Mouse (Mus musculus) heart, adult 2 months (tissue): ENCODE data around the gene Tmem91. TPM values are rescaled to one million over a fixed set of nuclear protein-coding genes. Genes with fewer than 3 reads are reported as not detected.
A peak's percentile ranks its signal among the peaks of the same experiment; 100 is the strongest.

Source experiments
- DNase-seq, 2 experiments: peaks; one replicate each; pipeline ENCODE4 v3.0.0; 2021
- H3K27ac ChIP-seq: fragments of 200-600 bp; 2 replicates; pipeline ENCODE4 v1.8.1; 2022
- H3K27me3 ChIP-seq: fragments of 200-500 bp; 2 replicates; pipeline ENCODE4 v1.6.1; 2012; ENCODE audit warnings: mild to moderate bottlenecking, low read length, inconsistent platforms, mixed read lengths; ENCODE audit not compliant: control insufficient read depth, insufficient read depth
- H3K36me3 ChIP-seq: fragments of 200-500 bp; 2 replicates; pipeline ENCODE4 v1.6.1; 2012; ENCODE audit warnings: low read length, inconsistent platforms; ENCODE audit not compliant: control insufficient read depth, insufficient read depth
- H3K4me1 ChIP-seq: fragments of 200-500 bp; 2 replicates; pipeline ENCODE4 v1.6.1; 2011; ENCODE audit warnings: low read length; ENCODE audit not compliant: control insufficient read depth, insufficient read depth
- H3K4me3 ChIP-seq: fragments of 200-600 bp; 2 replicates; pipeline ENCODE4 v1.8.1; 2022
- H3K79me2 ChIP-seq: fragments of 200-500 bp; replicated peaks from 2 replicates; pipeline ENCODE4 v1.6.1; 2012; ENCODE audit warnings: mild to moderate bottlenecking, inconsistent platforms, low read length, moderate library complexity, mixed read lengths; ENCODE audit not compliant: control insufficient read depth, insufficient read depth
- H3K9ac ChIP-seq: fragments of 200-500 bp; 2 replicates; pipeline ENCODE4 v1.6.1; 2012; ENCODE audit warnings: low read depth, mild to moderate bottlenecking, control low read depth, inconsistent platforms, low read length, mixed read lengths
- CTCF ChIP-seq: fragments of 200-600 bp; IDR thresholded peaks from 2 replicates; pipeline ENCODE4 v1.8.1; 2022; ENCODE audit warnings: antibody characterized with exemption, mild to moderate bottlenecking, moderate library complexity
- EP300 ChIP-seq: fragments of 200-500 bp; IDR thresholded peaks from 2 replicates; pipeline ENCODE4 v1.6.1; 2011; ENCODE audit warnings: low read depth, low read length, control low read depth; ENCODE audit not compliant: insufficient read depth
- POLR2A ChIP-seq: fragments of 200-500 bp; IDR thresholded peaks from 2 replicates; pipeline ENCODE4 v1.6.1; 2011; ENCODE audit warnings: mild to moderate bottlenecking, low read depth, low read length, control low read depth; ENCODE audit not compliant: insufficient read depth
- WGBS: fragments of 180-500 bp; shearing (Covaris S2); methylation state at CpG from one replicate; pipeline ENCODE4 v1.1.7; 2018; 5-methylcytosine and 5-hydroxymethylcytosine counted together
- intact Hi-C: fragments of 180-260 bp; cut with DNase I; formaldehyde crosslinking; loops from one replicate; pipeline ENCODE4 v1.15.1; 2025
- polyA plus RNA-seq: library from polyadenylated mRNA; depleted of rRNA; stranded (reverse); fragments of >200 nt; gene quantifications from 2 replicates; pipeline ENCODE4 v1.2.3, GENCODE M21; 2012; rRNA removed
- total RNA-seq, 2 experiments: library from RNA; stranded (reverse); gene quantifications; 2 replicates each; pipeline ENCODE4 v1.2.3; 2021

The Tmem91 gene
- total and polyA plus RNA-seq, 3 experiments: not detected

DNA sequence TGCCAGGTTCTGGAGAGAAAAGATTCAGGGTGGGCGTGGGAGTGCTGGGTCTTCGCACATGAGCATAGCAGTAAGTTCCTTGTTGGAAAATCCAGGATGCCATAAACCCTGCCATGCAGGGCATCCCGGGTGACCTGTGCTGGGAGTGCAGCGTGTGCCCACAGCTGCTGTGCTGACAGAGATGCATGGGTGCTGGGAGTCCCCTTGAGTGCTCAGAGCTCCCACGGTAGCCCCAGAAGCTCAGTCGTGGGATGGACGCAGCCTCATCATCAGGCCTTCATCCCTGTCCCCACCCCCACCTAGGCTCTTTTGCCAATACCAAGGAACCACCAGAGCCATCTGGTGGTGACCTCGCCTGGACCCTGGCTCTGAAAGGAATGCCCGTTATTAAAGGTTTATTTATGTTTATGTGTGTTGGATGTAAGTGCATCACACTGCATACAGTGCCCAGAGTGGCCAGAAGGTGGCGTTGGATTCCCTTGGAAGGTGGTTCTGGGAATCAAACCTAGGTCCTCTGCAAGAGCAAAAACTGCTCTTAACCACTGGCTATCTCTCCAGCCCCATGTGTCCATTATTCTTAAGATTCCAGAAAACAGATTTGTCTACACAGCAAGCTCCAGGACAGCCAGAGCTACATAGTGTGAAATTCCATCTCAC, 49.2 kb downstream of the Tmem91 start:
- Histone ChIP-seq H3K36me3 (no peaks in the 10 kb centered on the region), H3K4me1 (peaks cover 6% of the 10 kb centered on the region), H3K79me2 (no peaks in the 10 kb centered on the region), H3K27ac (peak overlapping the region; percentile 81), H3K4me3 (no peak overlapping the region), H3K9ac (no peak overlapping the region), H3K27me3 (no peaks in the 10 kb centered on the region)
- DNase-seq: peak in 1 of 2 experiments; percentile 50
- intact Hi-C loops: loop anchor here (2.0 kb wide), 1 partner anchor 33 kb away; the partner anchor contains the start of genes Bckdha and Exosc5
- TF ChIP-seq CTCF (peak; percentile 64), EP300 (no peak), POLR2A (no peak)
- 75% methylated on average over 10 of the region's 10 CpGs for WGBS

DNA sequence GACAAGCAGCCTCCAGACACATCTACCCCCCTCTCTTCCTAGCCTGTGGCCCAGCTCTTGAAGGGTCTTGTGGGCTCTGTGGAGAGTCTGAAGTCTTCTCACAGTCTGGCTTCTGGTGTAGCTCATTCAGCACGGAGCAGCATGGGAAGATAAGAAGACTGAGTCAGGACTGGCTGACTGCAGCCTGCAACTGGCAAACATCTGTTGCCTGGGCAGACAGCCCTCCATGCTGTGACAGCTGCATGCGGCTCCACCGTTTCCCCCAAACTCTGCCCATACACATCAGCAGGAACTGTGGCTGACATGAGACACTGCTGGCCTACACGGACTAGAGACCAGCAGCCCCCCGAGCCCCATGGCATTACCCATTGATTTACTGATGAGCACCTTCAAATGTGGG, 50.1 kb downstream of the Tmem91 start:
- intact Hi-C loops: no loop called here
- TF ChIP-seq POLR2A (0 out of 2 replicates have a peak, but pooled peaks have one; percentile 20), CTCF (no peak), EP300 (0 out of 2 replicates have a peak, but pooled peaks have one; percentile 67)
- no peak overlapping the region for H3K4me3 ChIP-seq
- H3K4me1 ChIP-seq: peaks cover 6% of the 10 kb centered on the region
- no peaks in the 10 kb centered on the region for H3K27me3 ChIP-seq
- H3K27ac ChIP-seq: no peak overlapping the region
- H3K36me3 ChIP-seq: no peaks in the 10 kb centered on the region
- H3K9ac ChIP-seq: no peak overlapping the region
- WGBS: 41% methylated on average over 5 of the region's 5 CpGs
- no peaks in the 10 kb centered on the region for H3K79me2 ChIP-seq
- DNase-seq: peak; percentile 74

DNA sequence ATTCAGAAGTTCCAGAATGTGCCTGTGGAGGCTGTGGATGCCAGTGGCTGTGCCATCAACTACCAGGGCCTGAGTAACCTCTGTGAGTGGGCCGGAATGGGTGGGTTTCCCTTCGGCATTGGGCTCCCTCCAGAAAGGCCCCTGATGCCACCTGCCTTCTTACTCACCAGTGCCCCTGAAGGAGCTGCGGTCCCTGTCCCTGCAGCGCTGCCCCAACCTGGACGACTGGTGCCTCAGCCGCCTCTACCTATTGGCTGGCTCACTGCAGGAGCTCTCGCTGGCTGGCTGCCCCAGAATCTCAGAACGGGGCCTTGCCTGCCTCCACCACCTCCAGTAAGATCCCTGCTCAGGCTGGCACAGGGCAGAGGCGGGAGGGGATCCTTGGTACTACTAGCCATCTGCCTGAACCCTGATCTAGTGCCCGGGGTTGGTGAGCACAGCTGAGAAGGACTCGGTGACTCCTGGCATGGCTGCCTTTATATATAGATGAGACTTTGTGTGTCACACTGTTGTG, 51.1 kb downstream of the Tmem91 start:
- H3K27ac ChIP-seq: no peak overlapping the region
- peaks cover 6% of the 10 kb centered on the region for H3K4me1 ChIP-seq
- WGBS: 87% methylated on average over 11 of the region's 11 CpGs
- H3K9ac ChIP-seq: no peak overlapping the region
- no peaks in the 10 kb centered on the region for H3K27me3 ChIP-seq
- no peak for DNase-seq
- TF ChIP-seq EP300 (no peak), CTCF (no peak), POLR2A (no peak)
- H3K36me3 ChIP-seq: no peaks in the 10 kb centered on the region
- no peak overlapping the region for H3K4me3 ChIP-seq
- intact Hi-C loops: no loop called here
- H3K79me2 ChIP-seq: no peaks in the 10 kb centered on the region

DNA sequence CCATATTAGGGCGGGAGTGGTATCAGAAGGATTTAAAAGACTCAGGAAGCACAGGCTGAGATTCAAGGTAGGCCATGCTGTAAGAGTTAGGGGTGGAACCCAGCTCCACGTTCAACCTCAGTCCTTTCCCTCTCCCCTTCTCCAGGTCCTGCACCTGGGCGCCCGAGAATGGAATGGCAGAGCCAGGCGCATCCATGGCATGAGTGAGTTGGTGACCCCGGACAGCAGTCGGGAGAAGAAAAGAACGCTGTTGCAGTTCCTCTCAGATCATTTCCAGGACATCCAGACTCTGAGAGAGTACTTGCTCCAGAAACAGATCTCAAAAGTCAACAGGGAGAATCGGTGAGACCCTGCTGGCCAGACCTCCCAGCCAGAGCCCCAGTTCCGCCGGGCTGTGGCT, 54.2 kb downstream of the Tmem91 start:
- Histone ChIP-seq H3K27ac (no peak overlapping the region), H3K4me1 (peaks cover 1% of the 10 kb centered on the region; the same call in 1 of the 2 replicates), H3K36me3 (no peaks in the 10 kb centered on the region), H3K27me3 (no peaks in the 10 kb centered on the region), H3K9ac (no peak overlapping the region), H3K79me2 (no peaks in the 10 kb centered on the region), H3K4me3 (no peak overlapping the region)
- intact Hi-C loops: no loop called here
- 88% methylated on average over 11 of the region's 11 CpGs for WGBS
- TF ChIP-seq CTCF: no peak
- TF ChIP-seq EP300: no peak
- no peak for TF ChIP-seq POLR2A
- peak in 1 of 2 experiments; percentile 19 for DNase-seq

DNA sequence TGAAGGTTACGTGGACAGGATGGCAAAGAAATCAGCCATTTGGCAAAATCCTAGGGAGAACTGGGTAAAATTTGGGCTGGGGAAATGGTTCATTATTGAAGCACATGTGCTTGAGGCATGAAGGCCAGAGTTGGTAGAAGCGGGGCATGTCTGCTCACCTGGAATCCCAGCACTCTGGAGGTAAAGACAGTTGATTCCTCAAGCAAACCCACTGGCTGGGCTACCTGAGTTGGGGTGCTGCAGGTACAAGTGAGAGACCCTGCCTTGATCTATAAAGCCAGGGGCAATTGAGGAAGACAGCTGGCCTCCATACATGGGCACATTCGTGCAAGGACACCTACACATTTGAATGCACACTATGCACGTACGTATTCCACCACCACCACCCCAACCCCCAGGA, 54.9 kb downstream of the Tmem91 start:
- Histone ChIP-seq H3K4me3 (peak overlapping the region; percentile 72), H3K27me3 (no peaks in the 10 kb centered on the region), H3K36me3 (no peaks in the 10 kb centered on the region), H3K4me1 (peaks cover 1% of the 10 kb centered on the region; the same call in 1 of the 2 replicates), H3K79me2 (no peaks in the 10 kb centered on the region), H3K9ac (no peak overlapping the region), H3K27ac (peak overlapping the region; percentile 96; the same call in 1 of the 2 replicates)
- TF ChIP-seq EP300 (no peak), CTCF (no peak), POLR2A (no peak)
- 95% methylated on average over 5 of the region's 5 CpGs for WGBS
- DNase-seq: peak in 1 of 2 experiments; percentile 17
- intact Hi-C loops: no loop called here

DNA sequence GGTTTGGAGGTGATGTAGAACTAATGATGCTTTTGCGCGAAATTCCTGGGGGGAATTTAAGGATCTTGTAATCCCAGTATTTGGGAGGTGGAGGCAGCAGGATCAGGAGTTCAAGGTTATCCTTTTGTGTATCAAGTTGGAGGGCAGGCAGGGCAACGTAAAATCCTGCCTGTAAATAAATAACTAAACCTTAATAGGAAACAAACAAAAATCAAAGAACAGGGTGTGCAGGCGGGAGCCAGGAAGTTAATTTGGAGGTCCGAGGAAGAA, 55.3 kb downstream of the Tmem91 start:
- 32% methylated on average over 5 of the region's 5 CpGs for WGBS
- H3K27ac ChIP-seq: peak overlapping the region; percentile 96
- peaks cover 1% of the 10 kb centered on the region; the same call in 1 of the 2 replicates for H3K4me1 ChIP-seq
- H3K4me3 ChIP-seq: peak overlapping the region; percentile 72
- intact Hi-C loops: loop anchor here (2.0 to 5.0 kb wide), 2 partner anchors 37 to 397 kb away; partner anchors contain the start of genes Dedd2 and Zfp526
- no peak for DNase-seq
- H3K79me2 ChIP-seq: no peaks in the 10 kb centered on the region
- TF ChIP-seq POLR2A: no peak
- no peak for TF ChIP-seq EP300
- no peak for TF ChIP-seq CTCF
- no peaks in the 10 kb centered on the region for H3K36me3 ChIP-seq
- peak overlapping the region; percentile 41 for H3K9ac ChIP-seq
- H3K27me3 ChIP-seq: no peaks in the 10 kb centered on the region

Other genes with a start within 250 kb of the Tmem91 start
- gene Ceacam1, start 197.6 kb downstream of the Tmem91 start, total RNA-seq: 10 to 100 TPM; 13.5 to 14.6 TPM
- gene Ceacam1, start 197.6 kb downstream of the Tmem91 start, polyA plus RNA-seq: 9.8 and 17.3 TPM in 2 replicates
- 1 to 10 TPM; 2.6 to 3.3 TPM for gene Ceacam2, start 135.3 kb downstream of the Tmem91 start, total RNA-seq
- 0.06 and 0.10 TPM in 2 replicates for gene Ceacam2, start 135.3 kb downstream of the Tmem91 start, polyA plus RNA-seq
- under 1 TPM in 1 of 2 experiments, not detected in 1; 0.47 TPM for gene Erich4, start 59.3 kb downstream of the Tmem91 start, total RNA-seq
- gene Erich4, start 59.3 kb downstream of the Tmem91 start, polyA plus RNA-seq: not detected in 2 replicates
- 10 to 100 TPM; 52.2 to 61.8 TPM for gene Dmac2, start 55.8 kb downstream of the Tmem91 start, total RNA-seq
- 83.8 and 85.2 TPM in 2 replicates for gene Dmac2, start 55.8 kb downstream of the Tmem91 start, polyA plus RNA-seq
- 1 to 10 TPM; 2.3 to 3.8 TPM for gene B3gnt8, start 48.5 kb downstream of the Tmem91 start, total RNA-seq
- 4.7 and 6.4 TPM in 2 replicates for gene B3gnt8, start 48.5 kb downstream of the Tmem91 start, polyA plus RNA-seq
- 100 to 1,000 TPM; 225 to 312 TPM for gene Bckdha, start 16.2 kb downstream of the Tmem91 start, total RNA-seq
- 490 and 545 TPM in 2 replicates for gene Bckdha, start 16.2 kb downstream of the Tmem91 start, polyA plus RNA-seq
- 10 to 100 TPM; 16.6 to 20.5 TPM for gene Exosc5, start 16.0 kb downstream of the Tmem91 start, total RNA-seq
- 21.0 and 23.5 TPM in 2 replicates for gene Exosc5, start 16.0 kb downstream of the Tmem91 start, polyA plus RNA-seq
- gene B9d2, start 5.6 kb upstream of the Tmem91 start, total RNA-seq: 10 to 100 TPM in 1 of 2 experiments, 1 to 10 TPM in 1; 7.9 to 10.2 TPM
- 31.5 and 32.2 TPM in 2 replicates for gene B9d2, start 5.6 kb upstream of the Tmem91 start, polyA plus RNA-seq
- gene Tgfb1, start 11.8 kb upstream of the Tmem91 start, total RNA-seq: 10 to 100 TPM; 21.5 to 22.5 TPM
- 16.3 and 24.7 TPM in 2 replicates for gene Tgfb1, start 11.8 kb upstream of the Tmem91 start, polyA plus RNA-seq
- 10 to 100 TPM; 51.8 to 59.3 TPM for gene Ccdc97, start 43.9 kb upstream of the Tmem91 start, total RNA-seq
- 62.9 and 72.6 TPM in 2 replicates for gene Ccdc97, start 43.9 kb upstream of the Tmem91 start, polyA plus RNA-seq
- 10 to 100 TPM; 71.0 to 76.2 TPM for gene Hnrnpul1, start 79.6 kb upstream of the Tmem91 start, total RNA-seq
- 24.5 and 29.4 TPM in 2 replicates for gene Hnrnpul1, start 79.6 kb upstream of the Tmem91 start, polyA plus RNA-seq
- 10 to 100 TPM; 75.0 to 82.4 TPM for gene Axl, start 113.5 kb upstream of the Tmem91 start, total RNA-seq
- gene Axl, start 113.5 kb upstream of the Tmem91 start, polyA plus RNA-seq: 51.8 and 73.7 TPM in 2 replicates
- gene Cyp2s1, start 141.7 kb upstream of the Tmem91 start, total RNA-seq: 1 to 10 TPM; 5.7 to 5.9 TPM
- gene Cyp2s1, start 141.7 kb upstream of the Tmem91 start, polyA plus RNA-seq: 5.4 and 10.1 TPM in 2 replicates
- gene Cyp2b10, start 222.5 kb upstream of the Tmem91 start, total RNA-seq: 1 to 10 TPM; 1.3 to 3.1 TPM
- 0.29 and 1.8 TPM in 2 replicates for gene Cyp2b10, start 222.5 kb upstream of the Tmem91 start, polyA plus RNA-seq